Mouse (Mus musculus) kidney, postnatal 4 days (tissue): Measurements from ENCODE around the gene Sprr2a1.
"Not testable (repeated sequence)": the region's sequence is repeated elsewhere in the genome, so short reads cannot be mapped to it uniquely, and the experiment has no call there.

Experiments
- DNase-seq, 2 experiments: peaks; one replicate each; pipeline ENCODE4 v3.0.0; 2021; ENCODE audit warnings: mixed read lengths in 2 of 2

Gene Sprr2a1

DNA sequence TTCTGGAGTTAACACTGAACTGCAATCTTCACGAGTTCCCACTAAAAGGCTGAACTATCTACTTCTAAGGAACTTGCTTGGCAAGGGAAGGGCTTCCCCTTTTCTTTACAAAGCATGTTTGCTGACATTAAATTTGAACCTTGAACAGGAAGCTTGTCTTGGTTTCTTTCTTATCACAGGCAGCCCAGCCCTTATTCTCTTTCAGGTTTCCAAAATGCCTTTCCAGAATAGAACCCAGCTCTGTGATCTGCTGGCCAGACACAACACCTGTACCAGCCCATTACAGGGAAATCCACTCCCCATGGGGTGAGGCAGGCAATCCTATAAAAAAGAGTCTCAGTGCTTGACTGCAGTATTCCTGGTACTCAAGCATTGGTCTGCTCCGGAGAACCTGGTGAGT is at the start of gene Sprr2a1, which contains the start of gene Sprr2a2:
Sprr2a1 (plus strand) TSS at position 231 of the 400 bp plus-strand sequence.
Sprr2a2 (plus strand) TSS at position 352 of the 400 bp plus-strand sequence.
- not testable (repeated sequence) for DNase-seq

GRCm38 (mm10) chr3:92169847-92170246 is 45.8 kb upstream of the Sprr2a1 start:
- DNase-seq, result no peak

DNA sequence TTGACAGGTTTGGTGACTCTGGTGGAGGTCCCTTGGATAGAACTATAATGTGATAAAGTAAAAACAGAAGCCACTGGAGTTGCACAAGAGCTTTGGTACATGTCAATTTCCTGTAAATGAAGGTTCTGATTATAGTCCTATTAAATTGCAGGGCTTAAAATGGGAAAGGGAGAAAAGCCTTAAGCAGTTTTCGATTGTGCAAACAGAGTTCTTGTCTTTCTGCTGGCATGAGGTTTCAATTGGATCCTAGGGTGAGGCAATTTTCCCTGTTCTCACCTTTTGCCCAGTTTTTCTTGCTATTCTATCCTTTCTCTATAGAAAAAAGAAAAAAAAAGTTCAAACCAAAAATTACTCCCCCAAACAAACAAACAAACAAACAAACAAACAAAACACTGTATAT is 38.7 kb upstream of the Sprr2a1 start:
- DNase-seq, result no peak

DNA sequence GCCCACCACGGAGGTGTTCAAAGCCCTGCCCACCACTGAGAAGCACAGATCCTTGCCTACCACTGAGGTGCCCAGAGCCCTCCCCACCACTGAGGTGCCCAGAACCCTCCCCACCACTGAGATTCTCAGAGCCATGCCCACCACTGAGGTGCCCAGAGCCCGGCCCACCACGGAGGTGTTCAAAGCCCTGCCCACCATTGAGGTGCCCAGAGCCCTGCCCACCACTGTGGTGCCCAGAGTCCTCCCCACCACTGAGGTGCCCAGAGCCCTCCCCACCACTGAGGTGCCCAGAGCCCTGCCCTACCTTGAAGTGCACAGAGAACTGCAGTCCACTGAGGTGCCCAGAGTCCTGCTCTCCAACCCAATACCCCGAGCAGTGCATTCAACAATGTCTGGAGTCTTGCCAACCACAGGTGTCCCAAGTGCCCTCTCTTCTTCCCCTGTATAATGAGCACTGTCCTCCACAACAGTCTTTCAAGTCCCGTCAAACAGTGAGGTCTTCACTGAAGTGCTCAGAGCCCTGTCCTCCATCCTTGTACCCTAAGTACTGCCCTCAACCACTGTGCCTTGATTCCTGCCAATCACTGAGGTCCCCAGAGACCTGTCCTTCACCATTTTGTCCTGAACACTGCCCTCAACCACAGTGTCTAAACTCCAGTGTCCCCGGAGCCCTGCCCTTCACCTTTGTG is 19.9 kb upstream of the Sprr2a1 start:
- no peak for DNase-seq

DNA sequence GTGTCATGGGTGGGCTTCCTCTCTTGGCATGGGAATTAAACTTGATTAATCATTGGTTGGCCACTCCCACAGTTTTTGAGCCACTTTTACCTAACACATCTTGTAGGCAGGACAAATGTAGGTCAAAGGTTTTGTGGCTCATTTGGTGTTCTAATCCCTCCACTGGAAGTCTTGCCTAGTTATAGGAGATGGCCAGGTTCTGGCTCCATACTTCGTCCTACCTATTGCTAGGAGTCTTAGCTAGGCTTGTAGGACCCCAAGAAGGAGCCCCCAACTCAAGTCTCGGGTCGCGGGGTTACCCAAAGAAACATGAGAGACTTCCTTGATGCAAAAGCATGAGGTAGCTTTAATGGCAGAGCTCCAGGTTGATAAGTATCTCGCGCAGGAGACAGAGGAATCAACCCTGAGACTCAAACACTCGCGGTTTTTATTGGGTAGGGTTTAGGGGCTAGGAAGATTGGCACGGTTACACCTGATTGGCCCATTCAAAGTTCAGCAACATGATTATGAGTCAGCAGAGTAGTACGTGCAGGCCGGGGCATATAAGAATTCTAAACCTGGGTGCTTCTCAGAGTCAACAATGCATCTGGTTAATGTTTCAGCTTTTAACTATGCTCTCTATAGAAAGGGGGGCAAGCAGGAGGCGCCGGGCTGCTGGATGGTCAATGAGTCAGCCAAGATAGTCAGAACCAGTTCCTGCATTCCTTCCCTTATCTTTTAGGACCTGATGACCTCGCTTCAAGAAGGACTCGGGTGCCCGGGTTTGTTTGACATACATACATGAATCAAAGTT is 4.3 kb upstream of the Sprr2a1 start:
- DNase-seq, result not testable (repeated sequence)

DNA sequence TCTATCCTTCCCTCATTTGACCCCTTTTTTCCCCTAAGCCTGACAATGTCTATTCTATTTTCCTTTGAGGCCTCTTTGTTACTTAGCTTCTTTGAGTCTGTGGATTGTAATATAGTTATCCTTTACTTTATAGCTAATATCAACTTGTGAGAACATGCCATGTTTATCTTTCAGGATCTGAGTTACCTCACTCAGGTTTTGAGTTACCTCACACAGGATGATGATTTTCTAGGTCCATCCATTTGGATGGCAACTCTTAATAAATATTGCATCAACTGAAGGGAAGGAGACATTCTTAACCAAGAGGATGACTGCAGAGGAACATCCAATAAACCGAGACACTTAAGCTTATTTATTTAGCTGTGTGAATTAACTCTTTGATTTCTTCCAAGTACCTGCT is 3.5 kb upstream of the Sprr2a1 start:
- not testable (repeated sequence) for DNase-seq

- DNase-seq, result not testable (repeated sequence)
These were observed 1.9 kb upstream of the Sprr2a1 start for GRCm38 (mm10) chr3:92213651-92214050.

GRCm38 (mm10) chr3:92219031-92219430 is 3.4 kb downstream of the Sprr2a1 start:
- not testable (repeated sequence) for DNase-seq

GRCm38 (mm10) chr3:92223708-92224107 is 8.1 kb downstream of the Sprr2a1 start:
- DNase-seq, result not testable (repeated sequence)

DNA sequence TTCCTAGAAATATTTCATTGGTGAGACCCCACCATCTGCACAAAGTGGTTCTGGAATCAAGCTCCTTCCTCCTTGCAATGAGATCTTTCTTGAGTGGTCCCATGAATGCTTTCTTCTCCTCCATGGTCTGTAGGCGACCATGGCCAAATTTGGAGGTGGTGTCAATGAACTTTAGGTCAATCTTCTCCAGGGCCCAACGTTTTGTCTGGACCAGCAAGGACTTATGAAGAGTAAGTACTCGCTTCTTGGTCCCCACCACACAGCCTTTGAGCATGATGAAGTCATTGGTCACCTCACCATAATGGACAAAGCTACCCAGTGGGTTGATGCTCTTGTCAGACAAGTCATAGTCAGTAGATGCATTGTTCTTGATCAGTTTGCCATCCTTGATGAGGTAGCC is 11.8 kb downstream of the Sprr2a1 start:
- peak in 1 of 2 experiments; percentile 0 for DNase-seq

- not testable (repeated sequence) for DNase-seq
These were observed 21.0 kb downstream of the Sprr2a1 start for GRCm38 (mm10) chr3:92236463-92237189.

GRCm38 (mm10) chr3:92238736-92239135 is 23.1 kb downstream of the Sprr2a1 start:
- DNase-seq, result not testable (repeated sequence)

- DNase-seq, result not testable (repeated sequence)
These were observed 23.6 kb downstream of the Sprr2a1 start for GRCm38 (mm10) chr3:92239197-92239596.

DNA sequence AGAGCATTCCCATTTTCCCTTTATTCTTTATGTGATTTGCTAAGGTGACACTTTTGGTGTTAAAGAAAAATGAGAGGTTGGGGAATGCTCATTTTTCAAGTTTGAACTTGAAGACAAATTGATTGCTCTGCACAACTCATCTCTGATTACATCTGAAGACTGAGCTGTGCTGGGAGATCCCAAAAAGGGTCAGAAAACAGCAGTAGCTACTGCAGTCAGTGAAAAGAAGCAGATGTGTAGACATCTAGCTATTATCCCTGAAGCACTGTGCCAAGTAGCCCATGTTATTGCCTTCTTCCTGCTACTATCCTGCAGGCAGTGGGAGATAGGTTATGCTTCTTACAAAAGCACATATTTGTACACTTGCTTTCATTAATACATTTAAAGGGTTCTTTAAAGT is 29.2 kb downstream of the Sprr2a1 start:
- not testable (repeated sequence) for DNase-seq

DNA sequence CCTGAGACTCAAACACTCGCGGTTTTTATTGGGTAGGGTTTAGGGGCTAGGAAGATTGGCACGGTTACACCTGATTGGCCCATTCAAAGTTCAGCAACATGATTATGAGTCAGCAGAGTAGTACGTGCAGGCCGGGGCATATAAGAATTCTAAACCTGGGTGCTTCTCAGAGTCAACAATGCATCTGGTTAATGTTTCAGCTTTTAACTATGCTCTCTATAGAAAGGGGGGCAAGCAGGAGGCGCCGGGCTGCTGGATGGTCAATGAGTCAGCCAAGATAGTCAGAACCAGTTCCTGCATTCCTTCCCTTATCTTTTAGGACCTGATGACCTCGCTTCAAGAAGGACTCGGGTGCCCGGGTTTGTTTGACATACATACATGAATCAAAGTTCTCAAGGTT is 30.6 kb downstream of the Sprr2a1 start:
- not testable (repeated sequence) for DNase-seq

DNA sequence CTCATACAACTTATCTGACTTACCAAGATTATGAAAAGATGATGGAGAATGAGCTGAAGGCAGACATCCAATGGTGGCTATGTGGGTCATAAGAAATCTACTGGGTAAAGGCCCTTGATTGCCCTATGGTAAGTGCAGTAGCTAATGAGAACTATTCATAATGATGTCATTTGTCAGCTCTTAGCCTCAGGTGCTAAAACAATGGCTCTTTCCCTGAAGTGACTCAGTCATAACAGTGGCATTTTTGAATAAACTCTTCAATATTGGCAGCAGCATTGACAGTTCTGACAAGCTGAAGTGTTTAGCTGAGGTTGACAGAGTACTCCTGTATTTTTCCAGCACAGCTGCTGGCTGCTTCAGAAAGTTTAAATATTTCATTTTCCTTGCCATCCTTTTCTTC is 32.9 kb downstream of the Sprr2a1 start:
- DNase-seq, result not testable (repeated sequence)

DNA sequence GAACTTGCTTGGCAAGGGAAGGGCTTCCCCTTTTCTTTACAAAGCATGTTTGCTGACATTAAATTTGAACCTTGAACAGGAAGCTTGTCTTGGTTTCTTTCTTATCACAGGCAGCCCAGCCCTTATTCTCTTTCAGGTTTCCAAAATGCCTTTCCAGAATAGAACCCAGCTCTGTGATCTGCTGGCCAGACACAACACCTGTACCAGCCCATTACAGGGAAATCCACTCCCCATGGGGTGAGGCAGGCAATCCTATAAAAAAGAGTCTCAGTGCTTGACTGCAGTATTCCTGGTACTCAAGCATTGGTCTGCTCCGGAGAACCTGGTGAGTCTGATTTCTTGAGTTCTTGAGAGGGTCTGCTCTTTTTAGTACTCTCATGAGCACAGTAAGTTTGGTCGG is 34.9 kb downstream of the Sprr2a1 start:
- DNase-seq, result not testable (repeated sequence)

- DNase-seq, result not testable (repeated sequence)
These were observed 38.3 kb downstream of the Sprr2a1 start for GRCm38 (mm10) chr3:92253860-92254259.

GRCm38 (mm10) chr3:92258526-92258925 is 42.9 kb downstream of the Sprr2a1 start:
- DNase-seq, result not testable (repeated sequence)

DNA sequence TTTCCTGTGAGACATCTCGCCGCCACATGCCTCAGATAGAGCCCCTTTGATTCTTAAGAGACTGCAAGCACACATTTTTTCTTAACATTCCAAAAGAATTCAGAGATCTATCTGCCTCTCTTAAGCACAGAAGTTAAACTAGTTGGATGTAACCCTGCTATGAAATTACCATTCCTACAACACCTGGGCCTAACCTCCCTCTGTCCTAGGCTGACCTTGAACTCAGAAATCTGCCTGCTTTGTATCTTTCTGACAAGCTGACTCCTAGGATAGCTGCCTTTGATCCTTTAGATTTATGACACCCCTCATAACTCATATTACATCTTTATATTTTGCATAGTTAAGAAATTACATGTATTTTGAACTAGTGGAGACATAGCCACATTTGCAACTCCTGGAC is 47.9 kb downstream of the Sprr2a1 start:
- not testable (repeated sequence) for DNase-seq
